Mouse (Mus musculus): ENCODE results near the gene Vax2. TPM values are rescaled to one million over a fixed set of nuclear protein-coding genes. Genes with fewer than 3 reads are reported as not detected.

Gene Vax2
- total RNA-seq, 1 experiment, result 2.1 TPM

DNA sequence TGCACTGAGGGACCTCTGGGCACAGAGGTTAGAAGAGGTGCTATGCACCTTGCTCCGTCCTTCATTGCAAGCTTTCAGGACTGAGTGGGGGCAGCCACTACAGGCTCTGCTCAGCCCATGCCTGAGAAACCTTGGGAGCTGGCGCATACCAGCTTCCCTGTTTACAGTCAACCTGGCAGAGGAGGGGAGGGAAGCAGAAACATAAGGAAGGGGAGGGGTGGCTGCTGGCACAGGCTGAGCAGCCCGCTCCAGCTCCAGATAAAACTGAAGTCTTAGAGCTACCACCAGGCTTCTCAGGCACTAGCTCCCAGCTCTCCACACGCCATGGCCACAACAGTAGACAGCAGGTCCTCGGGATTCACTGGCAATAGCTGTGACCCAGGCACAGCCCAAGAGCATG is 31.7 kb downstream of the Vax2 start, which contains the start of gene Atp6v1b1:
Gene Atp6v1b1 (plus strand): TSS at position 230 of the 400 bp plus-strand sequence.
- Histone ChIP-seq H3K27ac (ENCODE audit: insufficient read depth, low read depth, low read length, poor library complexity, severe bottlenecking) (no peak within 1 kb of the TSS), H3K4me1 (ENCODE audit: control insufficient read depth in 2 of 2, insufficient read depth in 2 of 2, low read length in 2 of 2, poor library complexity in 1 of 2) (peaks cover under 1 to 21% of the 10 kb centered on the region in 2 experiments; a peak in 3 of 4 replicates), H3K36me3 (ENCODE audit: control insufficient read depth, insufficient read depth, low read length, poor library complexity, severe bottlenecking) (no peaks in the 10 kb centered on the region), H3K4me3 (ENCODE audit: insufficient read depth in 1 of 2, low read depth in 1 of 2, low read length in 2 of 2, poor library complexity in 1 of 2, severe bottlenecking in 1 of 2) (no peak within 1 kb of the TSS), H3K9ac (ENCODE audit: insufficient read depth, low read depth, low read length, poor library complexity, severe bottlenecking) (no peak within 1 kb of the TSS), H3K9me3 (ENCODE audit: control insufficient read depth, insufficient read depth, low read depth, low read length) (no peaks in the 10 kb centered on the region)
- in situ Hi-C loops (cut with MboI; ENCODE audit: low sequenced_read_pairs in 2 of 2, unreplicated experiment in 2 of 2), result no loop called here
- DNase-seq (ENCODE audit: low read depth, low spot score), result no peak
- TF ChIP-seq ZNF384 (IDR thresholded peaks at IDR 0.05; ENCODE audit: low read depth, low read length) (no peak), ZC3H11A (IDR thresholded peaks at IDR 0.05; ENCODE audit: borderline replicate concordance, low read depth, low read length) (no peak), HCFC1 (IDR thresholded peaks at IDR 0.05; ENCODE audit: borderline replicate concordance, insufficient read depth, low read length) (no peak), CHD2 (IDR thresholded peaks at IDR 0.05; ENCODE audit: low read depth, low read length) (no peak), MAFK (IDR thresholded peaks at IDR 0.05; ENCODE audit: insufficient read depth, low read depth, low read length) (no peak)

DNA sequence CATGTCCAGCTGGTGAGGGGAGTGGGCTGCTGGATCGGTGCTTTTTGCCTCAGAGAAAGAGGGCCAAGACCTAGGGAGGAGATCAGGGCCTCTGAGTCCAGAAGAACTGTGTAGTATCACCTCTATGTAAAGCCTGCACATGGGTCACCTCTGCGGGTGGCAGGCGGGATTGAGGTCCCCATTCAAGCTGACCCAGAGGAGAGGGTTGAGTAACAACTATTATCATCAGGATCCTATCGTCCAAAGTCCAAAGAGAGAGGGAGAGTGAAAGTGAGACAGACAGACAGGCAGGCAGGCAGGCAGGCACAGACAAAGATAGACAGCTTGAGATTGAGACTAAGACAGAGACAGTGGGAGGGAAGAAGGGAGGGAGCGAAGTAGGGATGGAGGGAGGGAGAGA is 32.1 kb downstream of the Vax2 start:
- no peaks in the 10 kb centered on the region for H3K9me3 ChIP-seq (ENCODE audit: control insufficient read depth, insufficient read depth, low read depth, low read length)
- H3K27ac ChIP-seq (ENCODE audit: insufficient read depth, low read depth, low read length, poor library complexity, severe bottlenecking), result no peak overlapping the region
- H3K9ac ChIP-seq (ENCODE audit: insufficient read depth, low read depth, low read length, poor library complexity, severe bottlenecking), result no peak overlapping the region
- no peak for TF ChIP-seq CHD2 (IDR thresholded peaks at IDR 0.05; ENCODE audit: low read depth, low read length)
- TF ChIP-seq MAFK (IDR thresholded peaks at IDR 0.05; ENCODE audit: insufficient read depth, low read depth, low read length), result no peak
- TF ChIP-seq ZC3H11A (IDR thresholded peaks at IDR 0.05; ENCODE audit: borderline replicate concordance, low read depth, low read length), result no peak
- no peak for TF ChIP-seq ZNF384 (IDR thresholded peaks at IDR 0.05; ENCODE audit: low read depth, low read length)
- no peak for TF ChIP-seq HCFC1 (IDR thresholded peaks at IDR 0.05; ENCODE audit: borderline replicate concordance, insufficient read depth, low read length)
- H3K36me3 ChIP-seq (ENCODE audit: control insufficient read depth, insufficient read depth, low read length, poor library complexity, severe bottlenecking), result no peaks in the 10 kb centered on the region
- in situ Hi-C loops (cut with MboI; ENCODE audit: low sequenced_read_pairs in 2 of 2, unreplicated experiment in 2 of 2), result no loop called here
- no peak overlapping the region for H3K4me3 ChIP-seq (ENCODE audit: insufficient read depth in 1 of 2, low read depth in 1 of 2, low read length in 2 of 2, poor library complexity in 1 of 2, severe bottlenecking in 1 of 2)
- peaks cover 0 to 18% of the 10 kb centered on the region in 2 experiments; a peak in 2 of 4 replicates for H3K4me1 ChIP-seq (ENCODE audit: control insufficient read depth in 2 of 2, insufficient read depth in 2 of 2, low read length in 2 of 2, poor library complexity in 1 of 2)
- no peak for DNase-seq (ENCODE audit: low read depth, low spot score)

DNA sequence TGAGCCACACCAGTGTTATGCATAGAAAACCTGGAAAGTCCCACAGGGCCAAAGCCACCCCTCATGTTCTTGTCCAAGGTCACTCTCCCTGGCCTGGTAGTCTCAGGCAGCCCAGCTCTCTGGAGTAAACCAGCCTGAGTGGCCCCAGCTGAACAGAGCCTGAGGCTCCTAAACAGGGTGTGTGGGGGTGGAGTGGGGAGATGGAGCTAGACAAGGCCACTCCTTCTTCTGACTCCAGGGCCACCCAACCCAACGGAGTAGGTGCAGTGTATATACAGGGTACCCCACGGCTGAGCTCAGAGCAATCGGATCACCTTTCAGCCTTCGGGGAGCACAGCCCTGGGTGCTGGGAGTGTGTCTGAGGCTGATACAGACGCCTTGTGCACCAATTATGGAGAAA is 33.1 kb downstream of the Vax2 start:
- no peak overlapping the region for H3K9ac ChIP-seq (ENCODE audit: insufficient read depth, low read depth, low read length, poor library complexity, severe bottlenecking)
- DNase-seq (ENCODE audit: low read depth, low spot score), result no peak
- no peak overlapping the region for H3K4me3 ChIP-seq (ENCODE audit: insufficient read depth in 1 of 2, low read depth in 1 of 2, low read length in 2 of 2, poor library complexity in 1 of 2, severe bottlenecking in 1 of 2)
- no peaks in the 10 kb centered on the region for H3K9me3 ChIP-seq (ENCODE audit: control insufficient read depth, insufficient read depth, low read depth, low read length)
- in situ Hi-C loops (cut with MboI; ENCODE audit: low sequenced_read_pairs in 2 of 2, unreplicated experiment in 2 of 2), result no loop called here
- H3K4me1 ChIP-seq (ENCODE audit: control insufficient read depth in 2 of 2, insufficient read depth in 2 of 2, low read length in 2 of 2, poor library complexity in 1 of 2), result peaks cover 0 to 18% of the 10 kb centered on the region in 2 experiments; a peak in 2 of 4 replicates
- TF ChIP-seq ZC3H11A (IDR thresholded peaks at IDR 0.05; ENCODE audit: borderline replicate concordance, low read depth, low read length), result no peak
- no peak for TF ChIP-seq MAFK (IDR thresholded peaks at IDR 0.05; ENCODE audit: insufficient read depth, low read depth, low read length)
- no peak for TF ChIP-seq ZNF384 (IDR thresholded peaks at IDR 0.05; ENCODE audit: low read depth, low read length)
- no peak for TF ChIP-seq CHD2 (IDR thresholded peaks at IDR 0.05; ENCODE audit: low read depth, low read length)
- TF ChIP-seq HCFC1 (IDR thresholded peaks at IDR 0.05; ENCODE audit: borderline replicate concordance, insufficient read depth, low read length), result no peak
- H3K36me3 ChIP-seq (ENCODE audit: control insufficient read depth, insufficient read depth, low read length, poor library complexity, severe bottlenecking), result no peaks in the 10 kb centered on the region
- no peak overlapping the region for H3K27ac ChIP-seq (ENCODE audit: insufficient read depth, low read depth, low read length, poor library complexity, severe bottlenecking)

DNA sequence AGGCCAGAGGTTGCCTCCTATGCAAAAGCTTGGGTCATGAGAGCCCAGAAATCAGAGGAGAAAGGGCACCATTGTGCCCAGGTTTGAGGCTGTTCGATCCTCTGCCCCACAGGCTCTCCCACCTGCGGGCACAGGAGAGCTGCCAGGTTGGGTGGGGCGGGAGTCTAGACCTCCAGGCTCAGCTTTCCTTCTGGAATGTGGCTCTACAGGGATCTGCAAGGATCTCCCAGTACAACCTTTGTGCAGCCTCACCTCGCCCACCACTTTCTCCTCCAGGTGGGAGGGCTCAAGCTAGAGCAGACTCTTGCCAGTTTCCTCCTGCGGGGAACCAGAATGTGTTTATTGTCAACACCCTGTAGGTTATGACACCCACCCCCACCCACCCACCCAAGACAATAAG is 33.5 kb downstream of the Vax2 start:
- Histone ChIP-seq H3K9ac (ENCODE audit: insufficient read depth, low read depth, low read length, poor library complexity, severe bottlenecking) (no peak overlapping the region), H3K36me3 (ENCODE audit: control insufficient read depth, insufficient read depth, low read length, poor library complexity, severe bottlenecking) (no peaks in the 10 kb centered on the region), H3K9me3 (ENCODE audit: control insufficient read depth, insufficient read depth, low read depth, low read length) (no peaks in the 10 kb centered on the region), H3K27ac (ENCODE audit: insufficient read depth, low read depth, low read length, poor library complexity, severe bottlenecking) (no peak overlapping the region), H3K4me1 (ENCODE audit: control insufficient read depth in 2 of 2, insufficient read depth in 2 of 2, low read length in 2 of 2, poor library complexity in 1 of 2) (peaks cover 0 to 18% of the 10 kb centered on the region in 2 experiments; a peak in 2 of 4 replicates), H3K4me3 (ENCODE audit: insufficient read depth in 1 of 2, low read depth in 1 of 2, low read length in 2 of 2, poor library complexity in 1 of 2, severe bottlenecking in 1 of 2) (no peak overlapping the region)
- in situ Hi-C loops (cut with MboI; ENCODE audit: low sequenced_read_pairs in 2 of 2, unreplicated experiment in 2 of 2), result no loop called here
- no peak for DNase-seq (ENCODE audit: low read depth, low spot score)
- TF ChIP-seq MAFK (IDR thresholded peaks at IDR 0.05; ENCODE audit: insufficient read depth, low read depth, low read length), result no peak
- no peak for TF ChIP-seq ZC3H11A (IDR thresholded peaks at IDR 0.05; ENCODE audit: borderline replicate concordance, low read depth, low read length)
- no peak for TF ChIP-seq CHD2 (IDR thresholded peaks at IDR 0.05; ENCODE audit: low read depth, low read length)
- no peak for TF ChIP-seq HCFC1 (IDR thresholded peaks at IDR 0.05; ENCODE audit: borderline replicate concordance, insufficient read depth, low read length)
- TF ChIP-seq ZNF384 (IDR thresholded peaks at IDR 0.05; ENCODE audit: low read depth, low read length), result no peak

Measured in ES-E14 (cell line).